Mouse (Mus musculus) kidney, adult 2 months (tissue): Measurements from ENCODE around the gene Borcs6. TPM values are rescaled to one million over a fixed set of nuclear protein-coding genes. Genes with fewer than 3 reads are reported as not detected.
A peak's percentile ranks its signal among the peaks of the same experiment; 100 is the strongest.

Source experiments
- DNase-seq: peaks from one replicate; pipeline ENCODE4 v3.0.0; 2021
- H3K27ac ChIP-seq: fragments of 200-500 bp; 2 replicates; pipeline ENCODE4 v1.5.1; 2012; ENCODE audit warnings: low read depth, low read length, control low read depth, inconsistent platforms; ENCODE audit not compliant: insufficient read depth
- H3K27me3 ChIP-seq: fragments of 200-500 bp; replicated peaks from 2 replicates; pipeline ENCODE4 v1.6.1; 2012; ENCODE audit warnings: mild to moderate bottlenecking, moderate library complexity, low read length, inconsistent platforms; ENCODE audit not compliant: control insufficient read depth, insufficient read depth
- H3K36me3 ChIP-seq: fragments of 200-500 bp; 2 replicates; pipeline ENCODE4 v1.6.1; 2012; ENCODE audit warnings: mild to moderate bottlenecking, moderate library complexity, low read length, inconsistent platforms; ENCODE audit not compliant: control insufficient read depth, insufficient read depth
- H3K4me1 ChIP-seq: fragments of 200-500 bp; 2 replicates; pipeline ENCODE4 v1.6.1; 2011; ENCODE audit warnings: low read length; ENCODE audit not compliant: control insufficient read depth, insufficient read depth
- H3K4me3 ChIP-seq: fragments of 200-500 bp; 2 replicates; pipeline ENCODE4 v1.5.1; 2011; ENCODE audit warnings: mild to moderate bottlenecking, low read depth, low read length, control low read depth; ENCODE audit not compliant: insufficient read depth
- CTCF ChIP-seq: fragments of 200-500 bp; conservative IDR thresholded peaks from 2 replicates; pipeline ENCODE4 v1.5.1; 2011; ENCODE audit warnings: low read depth, mild to moderate bottlenecking, control low read depth, low read length, moderate library complexity, mixed read lengths; ENCODE audit not compliant: insufficient read depth, insufficient read length
- POLR2A ChIP-seq: fragments of 200-500 bp; IDR thresholded peaks from one replicate; pipeline ENCODE4 v1.6.1; 2011; ENCODE audit warnings: low read depth, low read length, control low read depth
- WGBS: fragments of 180-500 bp; shearing (Covaris S2); methylation state at CpG from one replicate; pipeline ENCODE4 v1.1.7; 2018; 5-methylcytosine and 5-hydroxymethylcytosine counted together
- polyA plus RNA-seq: library from polyadenylated mRNA; depleted of rRNA; stranded (reverse); fragments of >200 nt; gene quantifications from 2 replicates; pipeline ENCODE4 v1.2.3, GENCODE M21; 2012

Gene Borcs6
- polyA plus RNA-seq, 1 experiment: 14.8 TPM

GRCm38 (mm10) chr11:69048151-69048550, 11.4 kb upstream of the Borcs6 start:
- 92% methylated on average over 14 of the region's 14 CpGs for WGBS
- Histone ChIP-seq H3K36me3 (no peaks in the 10 kb centered on the region), H3K4me1 (no peaks in the 10 kb centered on the region; the same call in 1 of the 2 replicates), H3K27me3 (no peaks in the 10 kb centered on the region), H3K4me3 (no peak overlapping the region), H3K27ac (no peak overlapping the region)
- TF ChIP-seq CTCF: no peak
- no peak for TF ChIP-seq POLR2A
- DNase-seq: no peak

GRCm38 (mm10) chr11:69050748-69051147, 8.8 kb upstream of the Borcs6 start:
- Histone ChIP-seq H3K36me3 (no peaks in the 10 kb centered on the region), H3K27ac (no peak overlapping the region), H3K4me3 (no peak overlapping the region), H3K4me1 (no peaks in the 10 kb centered on the region; the same call in 1 of the 2 replicates), H3K27me3 (no peaks in the 10 kb centered on the region)
- WGBS: 90% methylated on average over 8 of the region's 8 CpGs
- TF ChIP-seq CTCF (no peak), POLR2A (no peak)
- DNase-seq: no peak

GRCm38 (mm10) chr11:69051771-69052170, 7.7 kb upstream of the Borcs6 start:
- no peak for DNase-seq
- no peaks in the 10 kb centered on the region for H3K36me3 ChIP-seq
- H3K27ac ChIP-seq: no peak overlapping the region
- H3K4me3 ChIP-seq: no peak overlapping the region
- no peaks in the 10 kb centered on the region for H3K27me3 ChIP-seq
- no peaks in the 10 kb centered on the region for H3K4me1 ChIP-seq
- 89% methylated on average over 4 of the region's 4 CpGs for WGBS
- TF ChIP-seq CTCF: no peak

GRCm38 (mm10) chr11:69052824-69053421, 6.6 kb upstream of the Borcs6 start:
- H3K27ac ChIP-seq: no peak overlapping the region
- no peak for DNase-seq
- WGBS: 75% methylated on average over 2 of the region's 2 CpGs
- no peak for TF ChIP-seq POLR2A
- TF ChIP-seq CTCF: no peak
- no peaks in the 10 kb centered on the region for H3K36me3 ChIP-seq
- no peak overlapping the region for H3K4me3 ChIP-seq
- no peaks in the 10 kb centered on the region for H3K27me3 ChIP-seq
- no peaks in the 10 kb centered on the region for H3K4me1 ChIP-seq

- H3K27me3 ChIP-seq: no peaks in the 10 kb centered on the region
- no peak overlapping the region for H3K4me3 ChIP-seq
- H3K4me1 ChIP-seq: no peaks in the 10 kb centered on the region
- no peaks in the 10 kb centered on the region for H3K36me3 ChIP-seq
- no peak overlapping the region for H3K27ac ChIP-seq
- DNase-seq: no peak
- 57% methylated on average over 3 of the region's 3 CpGs for WGBS
- no peak for TF ChIP-seq CTCF
- no peak for TF ChIP-seq POLR2A
Measured at GRCm38 (mm10) chr11:69053848-69054247, 5.7 kb upstream of the Borcs6 start.

GRCm38 (mm10) chr11:69058265-69058664, 1.3 kb upstream of the Borcs6 start:
- no peak for DNase-seq
- no peak overlapping the region; the same call in 1 of the 2 replicates for H3K27ac ChIP-seq
- no peaks in the 10 kb centered on the region for H3K27me3 ChIP-seq
- no peak for TF ChIP-seq CTCF
- no peak for TF ChIP-seq POLR2A
- H3K36me3 ChIP-seq: no peaks in the 10 kb centered on the region
- H3K4me3 ChIP-seq: peak overlapping the region; percentile 79; the same call in 1 of the 2 replicates
- peaks cover 4% of the 10 kb centered on the region for H3K4me1 ChIP-seq
- WGBS: 58% methylated on average over 2 of the region's 2 CpGs

- peak overlapping the region; percentile 79 for H3K4me3 ChIP-seq
- TF ChIP-seq CTCF (no peak), POLR2A (no peak)
- H3K27me3 ChIP-seq: no peaks in the 10 kb centered on the region
- peaks cover 4% of the 10 kb centered on the region for H3K4me1 ChIP-seq
- no peaks in the 10 kb centered on the region for H3K36me3 ChIP-seq
- peak; percentile 22 for DNase-seq
- peak overlapping the region; percentile 85 for H3K27ac ChIP-seq
- WGBS: under 1% methylated on average over 19 of the region's 19 CpGs
Measured at GRCm38 (mm10) chr11:69058729-69059356, 674 bp upstream of the Borcs6 start.
